Mouse (Mus musculus) heart, embryonic 13.5 days (tissue): ENCODE results near the gene Cand2. TPM values are rescaled to one million over a fixed set of nuclear protein-coding genes. Genes with fewer than 3 reads are reported as not detected.
A peak's percentile ranks its signal among the peaks of the same experiment; 100 is the strongest.
"Not testable (repeated sequence)": the region's sequence is repeated elsewhere in the genome, so short reads cannot be mapped to it uniquely, and the experiment has no call there.

Experiments
- ATAC-seq: fragments of 200-750 bp; cut with Nextera tagmentation; 2 replicates; pipeline ENCODE4 v1.8.0; 2017; ENCODE audit warnings: moderate TSS enrichment; ENCODE audit not compliant: insufficient number of reproducible peaks, low FRiP score, low TSS enrichment; ENCODE audit errors: extremely low read depth
- H3K27ac ChIP-seq: fragments of 300-500 bp; sonication (generic); replicated peaks from 2 replicates; pipeline ENCODE4 v1.5.1; 2015; ENCODE audit warnings: moderate library complexity, mild to moderate bottlenecking, inconsistent platforms
- H3K27me3 ChIP-seq: fragments of 300-500 bp; sonication (generic); replicated peaks from 2 replicates; pipeline ENCODE4 v1.6.1; 2015; ENCODE audit warnings: mild to moderate bottlenecking, inconsistent platforms
- H3K36me3 ChIP-seq: fragments of 300-500 bp; sonication (generic); 2 replicates; pipeline ENCODE4 v1.6.1; 2015; ENCODE audit warnings: mild to moderate bottlenecking, inconsistent platforms
- H3K4me1 ChIP-seq: fragments of 300-500 bp; sonication (generic); 2 replicates; pipeline ENCODE4 v1.6.1; 2015; ENCODE audit warnings: inconsistent platforms
- H3K4me2 ChIP-seq: fragments of 300-500 bp; sonication (generic); 2 replicates; pipeline ENCODE4 v1.6.1; 2015; ENCODE audit warnings: inconsistent platforms, mild to moderate bottlenecking, moderate library complexity
- H3K4me3 ChIP-seq: fragments of 300-500 bp; sonication (generic); 2 replicates; pipeline ENCODE4 v1.5.1; 2015; ENCODE audit warnings: moderate library complexity, mild to moderate bottlenecking, inconsistent platforms
- H3K9ac ChIP-seq: fragments of 300-500 bp; sonication (generic); 2 replicates; pipeline ENCODE4 v1.6.1; 2015; ENCODE audit warnings: inconsistent platforms, mild to moderate bottlenecking, moderate library complexity
- H3K9me3 ChIP-seq: fragments of 300-500 bp; sonication (generic); 2 replicates; pipeline ENCODE4 v1.6.1; 2016; ENCODE audit warnings: inconsistent platforms
- WGBS: fragments of 180-500 bp; shearing (Covaris S2); methylation state at CpG from one replicate; pipeline ENCODE4 v1.1.7; 2015; ENCODE audit warnings: mixed read lengths; 5-methylcytosine and 5-hydroxymethylcytosine counted together
- polyA plus RNA-seq: library from polyadenylated mRNA; unstranded; fragments of >200 nt; fragmentation: Nextera tagmentation; extraction: Ambion mirVana; gene quantifications from 2 replicates; pipeline ENCODE4 v1.2.1, GENCODE M21; 2015

The Cand2 gene
- polyA plus RNA-seq, 1 experiment from 2014 or later = 52.5 TPM

- Histone ChIP-seq H3K4me3 (peak overlapping the region; percentile 90), H3K9ac (peak overlapping the region; percentile 98), H3K27ac (peak overlapping the region; percentile 96), H3K4me1 (peaks cover 30% of the 10 kb centered on the region), H3K9me3 (no peaks in the 10 kb centered on the region), H3K4me2 (peak overlapping the region; percentile 73), H3K27me3 (no peaks in the 10 kb centered on the region), H3K36me3 (peaks cover 49% of the 10 kb centered on the region)
- 2% methylated on average over 15 of the region's 15 CpGs for WGBS
- no peak for ATAC-seq
These were observed 33.3 kb downstream of the Cand2 start for GRCm38 (mm10) chr6:115807464-115808195.

DNA sequence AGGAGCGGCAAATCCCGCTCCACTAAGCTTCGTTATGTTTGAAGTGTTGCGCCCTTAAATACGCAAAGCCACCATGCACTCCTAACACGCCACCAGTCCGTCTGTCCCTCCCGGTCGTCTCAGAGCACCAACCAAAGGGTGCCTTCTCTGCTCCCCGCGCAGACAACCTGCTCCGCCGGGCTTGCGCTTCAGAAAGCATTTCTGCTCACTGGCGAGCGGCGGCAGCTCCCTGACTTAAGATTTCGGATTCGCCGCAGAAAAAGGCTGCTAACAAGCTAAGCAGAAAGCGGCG is 33.8 kb downstream of the Cand2 start:
- Histone ChIP-seq H3K27me3 (no peaks in the 10 kb centered on the region), H3K27ac (peak overlapping the region; percentile 96), H3K9ac (peak overlapping the region; percentile 98), H3K4me3 (peak overlapping the region; percentile 90), H3K9me3 (no peaks in the 10 kb centered on the region), H3K4me1 (peaks cover 30% of the 10 kb centered on the region), H3K4me2 (peak overlapping the region; percentile 73), H3K36me3 (peaks cover 44% of the 10 kb centered on the region)
- under 1% methylated on average over 22 of the region's 22 CpGs for WGBS
- ATAC-seq = no peak

DNA sequence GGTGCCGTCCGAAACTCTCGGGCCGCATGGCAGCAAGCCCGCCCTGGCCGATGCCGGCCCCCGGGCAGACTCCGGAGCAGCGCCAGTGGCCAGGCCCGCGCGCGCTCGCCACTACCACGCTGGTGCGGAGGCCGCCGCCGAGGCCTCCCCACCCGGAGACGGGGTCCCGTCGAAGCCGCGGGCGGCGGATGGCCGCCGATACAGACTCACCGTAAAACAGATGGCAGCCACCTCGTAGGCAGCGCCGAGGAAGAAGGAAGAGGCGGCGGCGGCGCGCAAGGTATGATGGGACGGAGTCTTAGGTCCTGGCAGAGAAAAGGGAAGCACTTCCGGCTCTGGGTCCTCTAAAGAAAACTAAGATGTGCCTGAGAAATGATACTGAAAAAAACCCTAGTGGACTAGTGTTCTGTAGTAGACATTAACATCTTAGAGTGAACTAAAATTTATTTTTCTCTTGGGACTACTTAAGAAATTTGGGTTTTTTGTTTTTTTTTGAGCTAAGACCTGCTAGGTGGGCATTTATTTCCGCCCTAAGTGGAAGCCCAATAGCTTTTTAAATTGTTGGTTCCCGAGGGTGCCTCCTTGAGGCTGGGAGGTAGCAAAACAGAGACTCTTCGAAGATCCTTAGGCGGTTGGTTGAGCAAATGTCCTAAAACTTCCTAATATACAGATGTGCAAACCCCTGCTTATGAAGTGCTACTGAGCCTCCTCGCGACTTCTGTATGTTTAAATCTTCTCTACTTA is 34.3 kb downstream of the Cand2 start, which contains the start of gene Rpl32:
TSS of gene Rpl32 (minus strand) at position 260 of the 744 bp plus-strand sequence.
- Histone ChIP-seq H3K4me1 (peaks cover 31% of the 10 kb centered on the region), H3K9me3 (no peaks in the 10 kb centered on the region), H3K36me3 (peaks cover 39% of the 10 kb centered on the region), H3K9ac (peak within 1 kb of the TSS; percentile 98), H3K4me3 (peak within 1 kb of the TSS; percentile 90), H3K27ac (peak within 1 kb of the TSS; percentile 96), H3K4me2 (peak within 1 kb of the TSS; percentile 73), H3K27me3 (no peaks in the 10 kb centered on the region)
- under 1% methylated on average over 47 of the region's 47 CpGs for WGBS
- peak; percentile 32; the same call in 1 of the 2 replicates for ATAC-seq

GRCm38 (mm10) chr6:115811606-115812005 is 37.3 kb downstream of the Cand2 start:
- H3K36me3 ChIP-seq = peaks cover 9% of the 10 kb centered on the region
- no peak overlapping the region for H3K4me3 ChIP-seq
- no peak for ATAC-seq
- peaks cover 23% of the 10 kb centered on the region for H3K4me1 ChIP-seq
- H3K27me3 ChIP-seq = no peaks in the 10 kb centered on the region
- H3K4me2 ChIP-seq = no peak overlapping the region
- no peak overlapping the region for H3K27ac ChIP-seq
- WGBS = 58% methylated on average over 8 of the region's 8 CpGs
- H3K9ac ChIP-seq = no peak overlapping the region
- H3K9me3 ChIP-seq = no peaks in the 10 kb centered on the region

- ATAC-seq = no peak
- Histone ChIP-seq H3K27ac (no peak overlapping the region), H3K4me1 (peaks cover 11% of the 10 kb centered on the region), H3K4me3 (no peak overlapping the region), H3K9me3 (no peaks in the 10 kb centered on the region), H3K4me2 (no peak overlapping the region), H3K27me3 (no peaks in the 10 kb centered on the region), H3K36me3 (no peaks in the 10 kb centered on the region), H3K9ac (peak overlapping the region; percentile 20; the same call in 1 of the 2 replicates)
- 25% methylated on average over 4 of the region's 4 CpGs for WGBS
These were observed 39.8 kb downstream of the Cand2 start for GRCm38 (mm10) chr6:115814104-115814503.

DNA sequence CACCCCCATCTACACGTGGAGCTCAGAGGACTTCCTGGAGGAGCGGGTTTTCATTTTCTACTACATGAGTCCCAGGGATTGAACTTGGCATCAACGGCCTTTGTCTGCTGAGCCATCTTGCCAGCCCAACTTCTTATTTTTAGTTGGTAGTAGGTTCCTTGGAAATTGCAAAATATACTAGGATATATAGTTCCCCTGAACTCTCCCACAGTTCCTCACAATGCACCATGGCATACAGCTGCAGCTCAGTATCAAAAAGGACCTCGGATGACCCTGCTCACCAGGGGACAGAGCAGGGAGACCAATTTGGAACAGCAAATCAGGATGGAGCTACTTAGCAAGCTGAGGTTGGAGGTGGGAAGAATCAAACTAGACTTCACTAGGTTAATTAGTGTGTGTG is 40.7 kb downstream of the Cand2 start:
- 66% methylated on average over 4 of the region's 4 CpGs for WGBS
- no peak overlapping the region for H3K4me2 ChIP-seq
- H3K4me1 ChIP-seq = peaks cover 11% of the 10 kb centered on the region
- no peaks in the 10 kb centered on the region for H3K36me3 ChIP-seq
- H3K4me3 ChIP-seq = no peak overlapping the region
- ATAC-seq = no peak
- no peaks in the 10 kb centered on the region for H3K9me3 ChIP-seq
- no peaks in the 10 kb centered on the region for H3K27me3 ChIP-seq
- H3K9ac ChIP-seq = no peak overlapping the region
- H3K27ac ChIP-seq = no peak overlapping the region

GRCm38 (mm10) chr6:115818129-115818528 is 43.8 kb downstream of the Cand2 start:
- peaks cover 11% of the 10 kb centered on the region for H3K4me1 ChIP-seq
- no peak overlapping the region for H3K4me3 ChIP-seq
- ATAC-seq = no peak
- H3K4me2 ChIP-seq = no peak overlapping the region
- H3K36me3 ChIP-seq = no peaks in the 10 kb centered on the region
- no peak overlapping the region for H3K27ac ChIP-seq
- H3K9ac ChIP-seq = no peak overlapping the region
- H3K9me3 ChIP-seq = no peaks in the 10 kb centered on the region
- H3K27me3 ChIP-seq = peaks cover 4% of the 10 kb centered on the region; the same call in 1 of the 2 replicates
- 64% methylated on average over 2 of the region's 2 CpGs for WGBS

DNA sequence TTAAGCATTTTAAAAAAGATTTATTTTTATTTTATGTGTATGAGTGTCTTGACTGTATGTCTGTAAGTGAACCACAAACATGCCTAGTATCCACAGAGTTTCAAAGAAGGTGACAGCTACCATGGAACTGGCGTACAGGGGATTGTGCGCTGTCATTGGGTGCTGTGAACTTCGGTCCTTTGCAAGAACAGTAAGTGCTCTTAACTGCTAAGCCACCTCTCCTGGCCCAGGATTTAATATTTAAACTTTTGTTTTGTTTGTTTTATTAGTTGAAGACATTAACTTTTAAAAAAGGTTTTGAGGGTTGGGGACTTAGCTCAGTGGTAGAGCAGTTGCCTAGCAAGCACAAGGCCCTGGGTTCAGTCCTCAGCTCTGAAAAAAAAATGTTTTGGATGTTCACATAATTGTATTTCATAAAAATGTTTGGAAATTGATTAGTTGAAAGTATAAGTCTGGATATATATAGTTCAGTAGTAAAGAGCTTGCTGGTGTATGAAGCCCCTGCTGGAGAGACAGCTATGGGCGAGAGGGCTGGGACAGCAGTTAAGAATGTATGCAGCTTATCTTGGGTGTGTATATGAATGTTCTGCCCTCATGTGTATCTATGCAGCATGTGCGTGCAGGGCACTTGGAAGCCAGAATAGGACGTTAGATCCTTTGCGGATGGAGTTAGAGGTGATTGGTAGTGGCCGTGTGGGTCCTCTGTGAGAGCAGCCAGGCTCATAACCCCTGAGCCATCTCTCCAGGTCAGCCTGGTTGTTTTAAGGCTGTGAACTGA is 47.1 kb downstream of the Cand2 start:
- 0 out of 2 replicates have a peak, but pooled peaks cover 6% of the 10 kb centered on the region for H3K4me1 ChIP-seq
- no peak overlapping the region for H3K27ac ChIP-seq
- no peaks in the 10 kb centered on the region for H3K36me3 ChIP-seq
- H3K9ac ChIP-seq = no peak overlapping the region
- H3K27me3 ChIP-seq = peaks cover 4% of the 10 kb centered on the region; the same call in 1 of the 2 replicates
- H3K9me3 ChIP-seq = no peaks in the 10 kb centered on the region
- ATAC-seq = no peak
- no peak overlapping the region for H3K4me2 ChIP-seq
- H3K4me3 ChIP-seq = no peak overlapping the region
- 71% methylated on average over 8 of the region's 8 CpGs for WGBS

GRCm38 (mm10) chr6:115823850-115824464 is 49.6 kb downstream of the Cand2 start:
- WGBS = 3% methylated on average over 4 of the region's 11 CpGs
- H3K4me2 ChIP-seq = peak overlapping the region; percentile 62
- H3K27ac ChIP-seq = not testable (repeated sequence)

DNA sequence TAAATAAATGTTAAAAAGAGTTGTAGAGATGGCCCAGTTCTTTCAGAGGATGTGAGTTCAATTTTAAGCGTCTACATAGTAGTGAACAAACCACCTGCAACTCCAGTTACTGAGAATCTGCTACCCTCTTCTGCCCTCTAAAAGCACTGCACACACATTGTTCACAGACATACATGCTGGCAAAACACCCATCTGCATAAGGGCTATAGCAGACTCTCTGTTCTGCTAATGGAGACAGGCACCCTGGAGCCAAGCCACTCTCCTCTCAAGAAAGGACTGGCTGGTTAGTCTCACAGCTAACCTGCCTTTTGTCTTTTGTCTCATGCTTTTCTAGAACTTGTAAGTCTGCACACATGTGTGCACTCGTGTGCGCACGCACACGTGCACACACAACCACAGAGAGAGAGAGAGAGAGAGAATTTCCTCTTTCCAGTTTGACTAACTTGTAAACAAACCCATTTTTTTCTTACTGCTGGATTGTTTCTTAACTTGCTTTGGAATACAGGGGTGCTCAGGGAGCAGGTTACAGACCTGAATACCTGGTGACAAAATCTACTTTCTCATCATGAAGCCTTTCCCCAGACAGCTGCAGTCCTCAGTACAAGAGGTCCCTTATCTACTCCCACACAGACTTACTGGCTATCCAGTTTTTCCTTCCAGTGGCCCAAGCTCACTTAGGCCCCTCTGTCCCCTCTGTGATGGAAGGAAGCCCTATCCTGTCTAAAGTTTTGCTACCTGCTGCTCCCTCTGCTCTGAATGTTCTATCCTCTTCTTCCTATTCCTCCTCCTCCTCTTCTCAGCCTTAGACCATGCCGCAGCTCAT is 56.7 kb downstream of the Cand2 start:
- no peak overlapping the region for H3K4me2 ChIP-seq
- H3K9ac ChIP-seq = no peak overlapping the region
- 84% methylated on average over 6 of the region's 6 CpGs for WGBS
- H3K9me3 ChIP-seq = no peaks in the 10 kb centered on the region
- H3K4me1 ChIP-seq = no peaks in the 10 kb centered on the region
- no peaks in the 10 kb centered on the region for H3K36me3 ChIP-seq
- H3K27ac ChIP-seq = no peak overlapping the region
- ATAC-seq = no peak
- H3K4me3 ChIP-seq = no peak overlapping the region
- H3K27me3 ChIP-seq = no peaks in the 10 kb centered on the region

More at GRCm38 (mm10) chr6:115823850-115824464, 49.6 kb downstream of the Cand2 start:
- not testable (repeated sequence) for H3K9me3 ChIP-seq, H3K4me1 ChIP-seq, H3K27me3 ChIP-seq, H3K36me3 ChIP-seq
- peak; percentile 76; the same call in 1 of the 2 replicates for ATAC-seq
- Histone ChIP-seq H3K4me3 (peak overlapping the region; percentile 37), H3K9ac (peak overlapping the region; percentile 37; the same call in 1 of the 2 replicates)
